Mouse (Mus musculus) bone marrow, adult 2 months (tissue): ENCODE data around the gene Tor3a. TPM values are rescaled to one million over a fixed set of nuclear protein-coding genes. Genes with fewer than 3 reads are reported as not detected.
"Not testable (repeated sequence)": the region's sequence is repeated elsewhere in the genome, so short reads cannot be mapped to it uniquely, and the experiment has no call there.

Experiments
- H3K27ac ChIP-seq: fragments of 200-500 bp; 2 replicates; pipeline ENCODE4 v1.5.1; 2012; ENCODE audit warnings: low read depth, mild to moderate bottlenecking, control low read depth, inconsistent platforms, low read length; ENCODE audit not compliant: control insufficient read depth, poor library complexity, insufficient read depth
- H3K4me1 ChIP-seq: fragments of 200-500 bp; 2 replicates; pipeline ENCODE4 v1.6.1; 2011; ENCODE audit warnings: low read length; ENCODE audit not compliant: control insufficient read depth, insufficient read depth
- H3K4me3 ChIP-seq: fragments of 200-500 bp; replicated peaks from 2 replicates; pipeline ENCODE3; 2011; ENCODE audit warnings: mild to moderate bottlenecking, low read depth, low read length, control low read depth; ENCODE audit not compliant: control insufficient read depth
- CTCF ChIP-seq: fragments of 200-500 bp; IDR thresholded peaks from 2 replicates; pipeline ENCODE4 v1.5.1; 2011; ENCODE audit warnings: low read length, control low read depth; ENCODE audit not compliant: control insufficient read depth, insufficient read depth
- POLR2A ChIP-seq: fragments of 200-500 bp; IDR thresholded peaks from 2 replicates; pipeline ENCODE4 v1.6.1; 2011; ENCODE audit warnings: low read depth, mild to moderate bottlenecking, control low read depth, low read length, borderline replicate concordance; ENCODE audit not compliant: control insufficient read depth
- WGBS: fragments of 180-500 bp; shearing (Covaris S2); methylation state at CpG from one replicate; pipeline ENCODE4 v1.1.7; 2018; 5-methylcytosine and 5-hydroxymethylcytosine counted together
- polyA plus RNA-seq: library from polyadenylated mRNA; stranded (reverse); fragments of >200 nt; gene quantifications from 2 replicates; pipeline ENCODE4 v1.2.4, GENCODE M21; 2011; ENCODE audit warnings: low replicate concordance; ENCODE audit not compliant: missing spikeins, insufficient read depth, insufficient read length

The Tor3a gene
- polyA plus RNA-seq, 1 experiment, result 19.2 TPM

DNA sequence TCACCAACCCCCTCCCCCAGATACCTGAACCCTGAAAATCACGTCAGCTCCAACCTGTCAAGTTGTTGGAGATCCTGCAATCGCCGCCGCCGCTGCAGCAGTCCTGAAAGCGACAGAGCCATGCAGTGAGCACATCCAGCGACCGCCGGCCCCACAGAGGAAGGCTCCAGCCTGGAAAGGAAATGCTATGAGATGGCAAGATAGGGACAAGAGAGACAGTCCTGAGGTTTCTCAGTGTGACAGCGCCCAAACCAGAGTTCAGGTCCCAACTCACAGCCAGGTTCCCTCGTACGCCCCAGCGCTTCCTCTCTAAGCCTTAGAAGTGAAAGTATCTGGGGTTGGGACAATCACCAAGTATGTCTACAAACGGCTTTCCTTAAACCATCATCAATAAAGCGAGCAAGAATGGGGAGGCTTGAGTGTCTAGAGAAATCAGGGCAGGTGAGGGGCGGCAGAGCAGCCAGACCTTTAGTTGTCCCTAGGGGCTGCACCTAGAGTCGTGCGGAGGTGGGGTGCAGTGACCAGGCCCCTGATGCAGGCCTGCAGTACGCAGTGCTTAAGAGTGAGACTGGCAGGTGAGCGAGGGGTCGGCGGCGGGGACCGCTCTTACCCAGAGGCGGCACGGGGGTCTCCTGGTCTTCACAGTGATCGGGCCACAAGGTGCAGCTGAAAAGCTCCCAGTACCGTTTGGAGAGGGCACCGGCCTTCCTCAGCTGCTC is 521 bp downstream of the Tor3a start:
- Histone ChIP-seq H3K4me1 (peaks cover 2% of the 10 kb centered on the region), H3K27ac (peak overlapping the region; percentile 76)
- no peak for TF ChIP-seq POLR2A
- no peak for TF ChIP-seq CTCF

GRCm38 (mm10) chr1:156672720-156673475 is 1.3 kb downstream of the Tor3a start:
- no peak for TF ChIP-seq POLR2A
- no peak; the same call in 1 of the 2 replicates for TF ChIP-seq CTCF
- peak overlapping the region; percentile 42 for H3K27ac ChIP-seq
- H3K4me3 ChIP-seq, result peak overlapping the region; percentile 85
- WGBS, result 5% methylated on average over 14 of the region's 14 CpGs
- peaks cover 2% of the 10 kb centered on the region for H3K4me1 ChIP-seq

More for the DNA sequence above, 521 bp downstream of the Tor3a start:
- H3K4me3 ChIP-seq, result peak overlapping the region; percentile 85
- WGBS, result under 1% methylated on average over 29 of the region's 29 CpGs

GRCm38 (mm10) chr1:156671921-156672320 is 2.2 kb downstream of the Tor3a start:
- no peak overlapping the region for H3K4me3 ChIP-seq
- WGBS, result 93% methylated on average over 3 of the region's 3 CpGs
- H3K27ac ChIP-seq, result no peak overlapping the region
- TF ChIP-seq CTCF, result no peak
- no peak for TF ChIP-seq POLR2A
- peaks cover 2% of the 10 kb centered on the region for H3K4me1 ChIP-seq

GRCm38 (mm10) chr1:156669208-156669983 is 4.8 kb downstream of the Tor3a start:
- Histone ChIP-seq H3K4me3 (no peak overlapping the region), H3K27ac (no peak overlapping the region), H3K4me1 (peaks cover 2% of the 10 kb centered on the region)
- 82% methylated on average over 11 of the region's 11 CpGs for WGBS
- TF ChIP-seq POLR2A (no peak), CTCF (no peak)

GRCm38 (mm10) chr1:156668602-156669001 is 5.6 kb downstream of the Tor3a start:
- Histone ChIP-seq H3K4me3 (no peak overlapping the region), H3K27ac (no peak overlapping the region), H3K4me1 (peaks cover 2% of the 10 kb centered on the region)
- TF ChIP-seq CTCF (no peak), POLR2A (no peak)
- WGBS, result 58% methylated on average over 5 of the region's 5 CpGs

GRCm38 (mm10) chr1:156667141-156667926 is 6.8 kb downstream of the Tor3a start:
- WGBS, result 72% methylated on average over 23 of the region's 23 CpGs
- no peak overlapping the region for H3K27ac ChIP-seq
- H3K4me3 ChIP-seq, result no peak overlapping the region
- no peaks in the 10 kb centered on the region for H3K4me1 ChIP-seq
- TF ChIP-seq POLR2A (no peak), CTCF (no peak)

GRCm38 (mm10) chr1:156665777-156666176 is 8.4 kb downstream of the Tor3a start:
- TF ChIP-seq CTCF (no peak), POLR2A (no peak)
- no peak overlapping the region for H3K4me3 ChIP-seq
- H3K27ac ChIP-seq, result no peak overlapping the region
- WGBS, result 74% methylated on average over 8 of the region's 8 CpGs
- H3K4me1 ChIP-seq, result no peaks in the 10 kb centered on the region

DNA sequence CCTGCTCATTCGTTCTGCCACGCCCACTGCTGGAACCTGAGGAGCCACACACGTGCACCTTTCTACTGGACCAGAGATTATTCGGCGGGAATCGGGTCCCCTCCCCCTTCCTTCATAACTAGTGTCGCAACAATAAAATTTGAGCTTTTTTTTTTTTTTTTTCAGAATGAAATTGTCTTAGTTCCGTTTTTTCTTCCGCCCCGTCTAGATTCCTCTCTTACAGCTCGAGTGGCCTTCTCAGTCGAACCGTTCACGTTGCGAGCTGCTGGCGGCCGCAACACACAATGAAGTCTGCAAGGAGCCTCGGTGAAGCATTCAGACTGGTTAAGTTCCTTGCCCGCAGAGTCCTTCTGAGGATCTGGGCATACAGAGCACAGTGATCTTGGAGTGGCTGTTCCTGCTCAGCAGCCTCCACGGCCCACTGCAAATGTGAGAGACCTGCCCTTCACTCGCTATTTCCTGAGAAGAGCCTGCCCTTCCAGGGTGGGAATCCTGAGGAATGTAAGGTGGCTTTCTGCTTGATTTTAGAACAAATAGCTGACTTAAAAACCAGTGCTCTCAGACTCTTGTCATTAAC is 13.4 kb downstream of the Tor3a start:
- H3K27ac ChIP-seq, result peak overlapping the region; percentile 42
- not testable (repeated sequence) for H3K4me1 ChIP-seq
- 8% methylated on average over 21 of the region's 21 CpGs for WGBS
- peak overlapping the region; percentile 29 for H3K4me3 ChIP-seq
